Mouse (Mus musculus): ENCODE data around the gene Kirrel3.
A peak's percentile ranks its signal among the peaks of the same experiment; 100 is the strongest.

The Kirrel3 gene

GRCm38 (mm10) chr9:35057631-35058030 is 571.9 kb downstream of the Kirrel3 start:
- no peak for DNase-seq (ENCODE audit: low spot score)

GRCm38 (mm10) chr9:35058186-35058585 is 572.5 kb downstream of the Kirrel3 start:
- no peak for DNase-seq (ENCODE audit: low spot score)

GRCm38 (mm10) chr9:35058596-35059354 is 573.1 kb downstream of the Kirrel3 start:
- peak; percentile 36 for DNase-seq (ENCODE audit: low spot score)

GRCm38 (mm10) chr9:35059881-35060280 is 574.2 kb downstream of the Kirrel3 start:
- peak; percentile 33 for DNase-seq (ENCODE audit: low spot score)

- DNase-seq (ENCODE audit: low spot score) = peak; percentile 30
Observed at GRCm38 (mm10) chr9:35061446-35061845, 575.8 kb downstream of the Kirrel3 start.

Measured in testis, postnatal 10 days (tissue).